Mouse (Mus musculus) forebrain, embryonic 11.5 days (tissue): ENCODE results near the gene Car11. TPM values are rescaled to one million over a fixed set of nuclear protein-coding genes. Genes with fewer than 3 reads are reported as not detected.

ENCODE experiments used
- ATAC-seq: fragments of 200-750 bp; cut with Nextera tagmentation; replicated peaks from 2 replicates; pipeline ENCODE4 v1.8.0; 2017; ENCODE audit warnings: moderate TSS enrichment; ENCODE audit not compliant: low FRiP score
- DNase-seq: peaks from one replicate; pipeline ENCODE4 v3.0.0-alpha.2; 2017; ENCODE audit warnings: low spot score
- H3K27ac ChIP-seq: fragments of 300-500 bp; sonication (generic); 2 replicates; pipeline ENCODE4 v1.5.1; 2014; ENCODE audit warnings: low read depth, low read length
- H3K27me3 ChIP-seq: fragments of 300-500 bp; sonication (generic); 2 replicates; pipeline ENCODE4 v1.6.1; 2014; ENCODE audit warnings: mild to moderate bottlenecking, low read length, mixed read lengths; ENCODE audit not compliant: control insufficient read depth, insufficient read depth
- H3K36me3 ChIP-seq: fragments of 300-500 bp; sonication (generic); 2 replicates; pipeline ENCODE4 v1.6.1; 2014; ENCODE audit warnings: mild to moderate bottlenecking, low read length, moderate library complexity, mixed read lengths; ENCODE audit not compliant: control insufficient read depth, insufficient read depth
- H3K4me1 ChIP-seq: fragments of 300-500 bp; sonication (generic); replicated peaks from 2 replicates; pipeline ENCODE4 v1.6.1; 2014; ENCODE audit warnings: low read length, mixed read lengths; ENCODE audit not compliant: control insufficient read depth, insufficient read depth
- H3K4me2 ChIP-seq: fragments of 300-500 bp; sonication (generic); 2 replicates; pipeline ENCODE4 v1.6.1; 2014; ENCODE audit warnings: low read depth, mild to moderate bottlenecking, low read length, moderate library complexity, mixed read lengths; ENCODE audit not compliant: severe bottlenecking
- H3K4me3 ChIP-seq: fragments of 300-500 bp; sonication (generic); 2 replicates; pipeline ENCODE4 v1.5.1; 2014; ENCODE audit warnings: low read depth, low read length
- H3K9ac ChIP-seq: fragments of 300-500 bp; sonication (generic); 2 replicates; pipeline ENCODE4 v1.6.1; 2014; ENCODE audit warnings: low read length
- H3K9me3 ChIP-seq: fragments of 300-500 bp; sonication (generic); 2 replicates; pipeline ENCODE4 v1.6.1; 2016; ENCODE audit warnings: low read length, mixed read lengths; ENCODE audit not compliant: control insufficient read depth
- WGBS: fragments of 180-500 bp; shearing (Covaris S2); extraction: QIAGEN DNeasy Blood & Tissue Kit; methylation state at CpG from one replicate; pipeline ENCODE4 v1.1.7; 2014; 5-methylcytosine and 5-hydroxymethylcytosine counted together
- polyA plus RNA-seq: library from polyadenylated mRNA; unstranded; fragments of >200 nt; fragmentation: Nextera tagmentation; extraction: Ambion mirVana; gene quantifications from 2 replicates; pipeline ENCODE4 v1.2.1, GENCODE M21; 2014

The Car11 gene
- polyA plus RNA-seq, 1 experiment from 2014 or later = 3.6 TPM

DNA sequence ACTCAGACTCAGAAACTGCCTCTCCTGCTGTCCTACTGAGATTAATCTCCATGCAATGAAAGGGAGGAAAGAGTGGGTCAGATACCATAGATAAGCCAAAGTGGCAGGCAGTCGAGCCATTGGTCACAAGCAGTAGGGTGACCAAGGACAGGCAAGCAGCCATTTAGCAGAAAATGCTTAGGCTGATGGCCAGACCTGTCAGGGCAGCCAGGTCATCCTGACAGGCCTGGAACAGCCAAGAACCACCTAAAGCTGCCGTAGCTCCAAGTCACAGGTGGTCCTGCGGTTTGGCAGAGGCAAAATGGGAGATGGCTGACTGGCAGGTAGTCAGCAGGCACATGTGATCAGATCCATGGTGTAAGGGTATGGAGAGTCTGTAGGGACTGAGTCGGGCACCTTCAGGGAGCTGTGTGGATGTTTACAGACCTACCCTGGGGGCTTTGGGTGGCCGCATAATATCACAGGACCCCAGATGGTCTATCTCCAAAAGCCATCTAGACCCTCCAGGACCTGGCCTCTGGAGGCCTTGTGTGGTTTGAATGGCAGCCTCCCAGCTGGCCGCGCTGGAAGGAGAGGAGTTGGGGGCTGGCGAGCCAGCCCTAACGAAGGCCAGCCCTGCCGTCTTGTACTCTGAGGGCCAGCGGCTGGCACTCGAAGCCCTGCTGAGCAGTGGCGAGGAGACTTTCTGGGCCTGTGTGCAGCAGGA, 22.2 kb downstream of the Car11 start:
- H3K36me3 ChIP-seq = peaks cover 24% of the 10 kb centered on the region
- DNase-seq (no peak), ATAC-seq (no peak)
- H3K9me3 ChIP-seq = no peaks in the 10 kb centered on the region
- H3K4me3 ChIP-seq = no peak overlapping the region
- no peak overlapping the region for H3K9ac ChIP-seq
- 75% methylated on average over 13 of the region's 13 CpGs for WGBS
- H3K27me3 ChIP-seq = no peaks in the 10 kb centered on the region
- H3K4me2 ChIP-seq = no peak overlapping the region
- no peak overlapping the region for H3K27ac ChIP-seq
- peaks cover 7% of the 10 kb centered on the region for H3K4me1 ChIP-seq

DNA sequence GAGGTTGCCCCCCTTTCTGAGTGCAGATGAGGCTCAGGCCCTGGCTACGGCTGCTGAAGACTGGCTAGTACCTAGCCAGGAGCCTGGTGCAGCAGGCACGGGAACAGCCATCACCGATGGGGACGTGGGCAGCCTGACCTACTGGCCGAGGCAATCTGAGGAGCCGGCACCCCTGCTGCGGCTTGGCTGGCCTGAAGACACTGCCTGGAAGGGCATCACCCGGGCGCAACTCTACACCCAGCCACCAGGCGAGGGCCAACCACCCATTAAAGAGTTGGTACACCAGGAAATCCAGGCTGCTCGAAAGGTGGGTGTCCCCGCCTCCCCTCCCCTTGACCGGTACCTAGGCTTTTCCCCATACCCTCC, 22.7 kb downstream of the Car11 start:
- Histone ChIP-seq H3K9ac (no peak overlapping the region), H3K4me3 (no peak overlapping the region), H3K4me1 (peaks cover 6% of the 10 kb centered on the region), H3K36me3 (peaks cover 24% of the 10 kb centered on the region), H3K4me2 (no peak overlapping the region), H3K9me3 (no peaks in the 10 kb centered on the region), H3K27me3 (no peaks in the 10 kb centered on the region), H3K27ac (no peak overlapping the region)
- 87% methylated on average over 13 of the region's 13 CpGs for WGBS
- ATAC-seq = no peak
- peak; percentile 54 for DNase-seq

DNA sequence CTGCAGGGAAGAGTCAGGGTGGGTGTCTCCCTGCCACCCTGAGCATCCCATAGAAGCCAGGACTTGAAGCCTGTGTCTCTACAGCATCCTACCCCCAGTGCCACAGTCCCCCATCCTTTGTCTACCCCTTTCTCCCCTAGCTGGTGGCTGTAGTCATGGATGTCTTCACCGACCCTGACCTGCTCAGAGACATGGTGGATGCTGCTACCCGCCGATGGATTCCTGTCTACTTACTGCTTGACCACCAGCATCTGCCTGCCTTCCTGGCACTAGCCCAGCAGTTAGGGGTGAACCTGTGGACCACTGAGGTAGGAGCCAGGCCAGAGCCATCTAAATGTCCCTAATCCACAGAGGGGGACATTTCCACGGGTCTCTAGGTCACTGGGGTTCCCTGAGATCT, 23.7 kb downstream of the Car11 start:
- no peaks in the 10 kb centered on the region for H3K27me3 ChIP-seq
- WGBS = 88% methylated on average over 4 of the region's 4 CpGs
- peaks cover 24% of the 10 kb centered on the region for H3K36me3 ChIP-seq
- no peak overlapping the region for H3K4me3 ChIP-seq
- H3K9ac ChIP-seq = no peak overlapping the region
- ATAC-seq = no peak
- H3K4me1 ChIP-seq = peaks cover 6% of the 10 kb centered on the region
- H3K27ac ChIP-seq = no peak overlapping the region
- no peaks in the 10 kb centered on the region for H3K9me3 ChIP-seq
- H3K4me2 ChIP-seq = no peak overlapping the region
- no peak for DNase-seq

DNA sequence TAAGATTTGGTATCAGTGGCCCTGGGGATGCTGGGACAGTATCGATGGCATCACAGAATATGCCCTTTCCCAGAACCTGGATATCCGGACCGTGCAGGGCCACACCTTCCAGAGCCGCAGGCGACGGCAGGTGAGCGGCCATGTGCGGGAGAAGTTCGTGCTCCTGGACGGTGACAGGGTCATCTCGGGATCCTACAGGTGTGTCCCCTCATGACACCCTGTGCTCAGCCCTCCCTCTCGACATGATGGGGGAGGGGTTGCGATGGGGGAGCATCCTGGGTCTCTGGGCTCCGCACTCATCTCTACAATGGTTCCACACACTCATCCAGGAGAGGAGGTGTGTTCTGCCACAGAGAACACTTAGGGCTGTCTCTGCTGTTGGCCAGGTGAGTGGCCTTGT, 24.1 kb downstream of the Car11 start:
- Histone ChIP-seq H3K27ac (no peak overlapping the region), H3K4me3 (no peak overlapping the region), H3K4me2 (no peak overlapping the region), H3K36me3 (peaks cover 24% of the 10 kb centered on the region), H3K9ac (no peak overlapping the region), H3K27me3 (no peaks in the 10 kb centered on the region), H3K4me1 (peaks cover 5% of the 10 kb centered on the region), H3K9me3 (no peaks in the 10 kb centered on the region)
- ATAC-seq (no peak), DNase-seq (peak; percentile 46)
- 95% methylated on average over 14 of the region's 14 CpGs for WGBS

DNA sequence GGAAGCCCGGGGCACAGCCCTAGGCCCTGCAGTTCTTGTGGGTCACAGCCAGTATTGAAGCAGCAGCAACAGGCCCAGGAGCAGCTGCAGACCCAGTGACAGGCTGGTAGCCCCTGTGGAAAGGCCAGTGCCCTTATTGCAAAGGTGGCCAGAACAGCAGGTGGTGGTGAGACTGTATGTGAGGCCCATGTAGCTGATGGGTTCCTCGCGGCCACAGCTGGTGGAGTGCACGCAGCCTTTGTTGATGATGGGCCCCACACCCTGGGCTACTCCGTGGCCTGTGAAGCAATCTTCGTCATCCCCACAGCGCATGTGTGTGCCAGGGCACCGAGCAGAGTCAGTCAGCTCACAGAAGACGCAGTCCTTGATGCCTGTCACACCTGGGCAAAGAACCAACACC, 25.5 kb downstream of the Car11 start:
- H3K36me3 ChIP-seq = peaks cover 16% of the 10 kb centered on the region
- H3K4me3 ChIP-seq = no peak overlapping the region
- H3K9ac ChIP-seq = no peak overlapping the region
- no peaks in the 10 kb centered on the region for H3K4me1 ChIP-seq
- H3K27me3 ChIP-seq = no peaks in the 10 kb centered on the region
- no peak overlapping the region for H3K27ac ChIP-seq
- WGBS = 96% methylated on average over 9 of the region's 9 CpGs
- H3K9me3 ChIP-seq = no peaks in the 10 kb centered on the region
- no peak overlapping the region for H3K4me2 ChIP-seq
- DNase-seq = peak; percentile 50
- ATAC-seq = no peak

DNA sequence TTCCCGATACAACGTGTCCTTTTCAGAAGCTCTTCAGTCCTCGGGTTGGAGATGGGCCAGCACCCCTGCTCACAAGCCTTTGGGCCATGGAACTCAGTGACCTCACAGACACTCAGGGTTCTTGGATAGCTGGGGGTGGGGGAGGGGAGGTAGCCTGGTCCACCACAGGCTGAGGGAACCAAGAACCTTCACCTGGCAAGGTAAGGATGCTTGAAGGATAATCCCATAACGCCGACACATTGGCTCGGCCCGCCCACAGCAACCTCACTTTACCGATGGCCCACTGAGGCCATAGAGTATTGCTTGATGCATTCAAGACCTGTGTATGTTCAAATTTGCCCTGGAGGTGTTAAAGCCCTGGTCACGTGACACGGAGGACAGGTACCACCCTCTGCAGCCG, 26.1 kb downstream of the Car11 start, which contains the start of gene Spaca4:
Gene Spaca4 (minus strand): TSS at position 101 of the 400 bp plus-strand sequence.
- WGBS = 94% methylated on average over 11 of the region's 11 CpGs
- H3K27ac ChIP-seq = no peak within 1 kb of the TSS
- no peak within 1 kb of the TSS for H3K9ac ChIP-seq
- DNase-seq (no peak), ATAC-seq (no peak)
- H3K36me3 ChIP-seq = peaks cover 16% of the 10 kb centered on the region
- H3K9me3 ChIP-seq = no peaks in the 10 kb centered on the region
- H3K4me2 ChIP-seq = no peak within 1 kb of the TSS
- H3K27me3 ChIP-seq = no peaks in the 10 kb centered on the region
- no peaks in the 10 kb centered on the region for H3K4me1 ChIP-seq
- H3K4me3 ChIP-seq = no peak within 1 kb of the TSS

DNA sequence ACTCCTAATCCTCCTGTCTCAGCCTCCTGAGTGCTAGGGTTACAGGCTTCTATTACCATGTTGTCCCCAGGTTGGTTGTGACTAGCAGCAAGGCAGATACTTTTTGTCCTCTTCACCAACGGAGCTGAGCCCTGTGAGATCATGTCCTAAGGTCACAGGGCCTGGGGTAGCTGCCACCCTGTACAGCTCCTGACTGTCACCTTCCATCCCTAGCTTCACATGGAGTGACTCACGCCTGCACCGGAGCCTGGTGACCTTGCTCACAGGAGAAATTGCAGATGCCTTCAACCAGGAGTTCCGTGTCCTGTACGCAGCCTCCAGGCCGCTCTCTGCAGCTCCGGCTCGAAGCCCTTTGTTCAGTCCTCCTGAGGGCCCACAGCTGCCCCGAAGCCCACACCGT, 26.8 kb downstream of the Car11 start:
- H3K4me3 ChIP-seq = no peak overlapping the region
- H3K9ac ChIP-seq = no peak overlapping the region
- no peaks in the 10 kb centered on the region for H3K9me3 ChIP-seq
- no peaks in the 10 kb centered on the region for H3K27me3 ChIP-seq
- H3K27ac ChIP-seq = no peak overlapping the region
- peak; percentile 48 for DNase-seq
- H3K36me3 ChIP-seq = peaks cover 13% of the 10 kb centered on the region; the same call in 1 of the 2 replicates
- ATAC-seq = no peak
- WGBS = 96% methylated on average over 10 of the region's 10 CpGs
- no peaks in the 10 kb centered on the region for H3K4me1 ChIP-seq
- no peak overlapping the region for H3K4me2 ChIP-seq

DNA sequence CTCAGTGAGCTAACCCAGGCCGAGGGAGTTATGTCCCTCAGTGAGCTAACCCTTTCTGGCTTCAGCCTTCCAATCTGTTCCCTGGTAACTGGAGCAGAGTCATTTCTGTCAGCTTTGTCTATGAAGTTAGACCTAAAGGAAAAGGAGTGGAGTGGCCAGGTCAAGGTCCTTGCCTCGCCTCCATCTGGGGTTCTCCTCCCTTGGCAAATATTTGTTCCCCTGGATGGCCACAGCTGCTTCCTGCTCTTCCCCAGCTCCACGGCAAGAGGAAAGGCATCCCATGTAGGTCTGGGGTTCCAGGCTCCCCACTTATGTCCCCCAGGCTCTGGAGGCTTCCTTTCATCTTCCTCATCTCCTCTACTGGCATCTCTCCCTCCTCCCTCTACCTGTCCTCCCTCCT, 28.0 kb downstream of the Car11 start:
- no peak overlapping the region for H3K27ac ChIP-seq
- peaks cover 13% of the 10 kb centered on the region; the same call in 1 of the 2 replicates for H3K36me3 ChIP-seq
- H3K4me1 ChIP-seq = no peaks in the 10 kb centered on the region
- no peak overlapping the region for H3K4me2 ChIP-seq
- no peaks in the 10 kb centered on the region for H3K9me3 ChIP-seq
- no peaks in the 10 kb centered on the region for H3K27me3 ChIP-seq
- ATAC-seq = no peak
- WGBS = 89% methylated on average over 3 of the region's 3 CpGs
- peak; percentile 41 for DNase-seq
- no peak overlapping the region for H3K9ac ChIP-seq
- no peak overlapping the region for H3K4me3 ChIP-seq
